Mouse (Mus musculus) ES-E14 (cell line): Measurements from ENCODE around the gene Tuba3b. TPM values are rescaled to one million over a fixed set of nuclear protein-coding genes. Genes with fewer than 3 reads are reported as not detected.

Source experiments
- DNase-seq: peaks from one replicate; pipeline ENCODE4 v3.0.0-alpha.2; 2013; ENCODE audit warnings: low read depth, low spot score
- H3K27ac ChIP-seq: 2 replicates; pipeline ENCODE4 v1.5.1; 2012; ENCODE audit warnings: low read depth, mild to moderate bottlenecking, low read length, moderate library complexity, mixed read lengths; ENCODE audit not compliant: poor library complexity, insufficient read depth, severe bottlenecking
- H3K36me3 ChIP-seq: 2 replicates; pipeline ENCODE4 v1.6.1; 2012; ENCODE audit warnings: mild to moderate bottlenecking, low read length, moderate library complexity, mixed read lengths; ENCODE audit not compliant: control insufficient read depth, poor library complexity, insufficient read depth, severe bottlenecking
- H3K4me1 ChIP-seq, 2 experiments: fragments of 150-350 bp in 1 of 2; sonication (generic) in 1 of 2; 2 replicates each; pipeline ENCODE4 v1.6.1; 2012; ENCODE audit warnings: low read length in 2 of 2, mild to moderate bottlenecking in 1 of 2, mixed read lengths in 1 of 2; ENCODE audit not compliant: control insufficient read depth in 2 of 2, insufficient read depth in 2 of 2, poor library complexity in 1 of 2
- H3K4me3 ChIP-seq, 2 experiments: fragments of 150-350 bp in 1 of 2; sonication (generic) in 1 of 2; 2 replicates each; pipeline ENCODE4 v1.5.1; 2012; ENCODE audit warnings: low read length in 2 of 2, low read depth in 1 of 2, mild to moderate bottlenecking in 1 of 2, mixed read lengths in 1 of 2; ENCODE audit not compliant: insufficient read depth in 1 of 2, poor library complexity in 1 of 2, severe bottlenecking in 1 of 2
- H3K9ac ChIP-seq: 2 replicates; pipeline ENCODE4 v1.6.1; 2012; ENCODE audit warnings: low read depth, mild to moderate bottlenecking, low read length, mixed read lengths; ENCODE audit not compliant: poor library complexity, insufficient read depth, severe bottlenecking
- H3K9me3 ChIP-seq: fragments of 150-350 bp; sonication (generic); 2 replicates; pipeline ENCODE4 v1.6.1; 2012; ENCODE audit warnings: low read depth, mild to moderate bottlenecking, low read length; ENCODE audit not compliant: control insufficient read depth, insufficient read depth
- CHD2 ChIP-seq: IDR thresholded peaks from 2 replicates; pipeline ENCODE4 v1.6.1; 2014; ENCODE audit warnings: mild to moderate bottlenecking, low read depth, low read length, inconsistent platforms
- HCFC1 ChIP-seq: IDR thresholded peaks from 2 replicates; pipeline ENCODE4 v1.6.1; 2012; ENCODE audit warnings: low read length, inconsistent platforms, borderline replicate concordance; ENCODE audit not compliant: insufficient read depth
- MAFK ChIP-seq: IDR thresholded peaks from 2 replicates; pipeline ENCODE4 v1.6.1; 2014; ENCODE audit warnings: mild to moderate bottlenecking, low read depth, low read length, inconsistent platforms; ENCODE audit not compliant: insufficient read depth
- ZC3H11A ChIP-seq: IDR thresholded peaks from 2 replicates; pipeline ENCODE4 v1.6.1; 2012; ENCODE audit warnings: low read depth, mild to moderate bottlenecking, inconsistent platforms, low read length, borderline replicate concordance
- ZNF384 ChIP-seq: IDR thresholded peaks from 2 replicates; pipeline ENCODE4 v1.6.1; 2012; ENCODE audit warnings: low read depth, low read length, inconsistent platforms
- in situ Hi-C, 2 experiments: fragments of 600-800 bp; cut with MboI; formaldehyde crosslinking; loops; one replicate each; pipeline ENCODE4 v1.15.1; 2025; ENCODE audit warnings: low sequenced_read_pairs in 2 of 2, inconsistent platforms in 1 of 2; ENCODE audit not compliant: unreplicated experiment in 2 of 2
- total RNA-seq: library from RNA; depleted of rRNA; stranded (reverse); fragments of 300-350 nt; gene quantifications from 2 replicates; pipeline ENCODE4 v1.2.3, GENCODE M21; 2012

Gene Tuba3b
- total RNA-seq, 1 experiment = 5.7 TPM

GRCm38 (mm10) chr6:145640971-145641506, 25.5 kb downstream of the Tuba3b start:
- DNase-seq = no peak
- H3K27ac ChIP-seq = no peak overlapping the region
- in situ Hi-C loops = no loop called here
- no peak overlapping the region for H3K9ac ChIP-seq
- H3K4me3 ChIP-seq = no peak overlapping the region
- no peaks in the 10 kb centered on the region for H3K4me1 ChIP-seq
- no peaks in the 10 kb centered on the region for H3K36me3 ChIP-seq
- TF ChIP-seq CHD2 (no peak), HCFC1 (no peak), ZC3H11A (no peak)
- H3K9me3 ChIP-seq = no peaks in the 10 kb centered on the region

- H3K9ac ChIP-seq = no peak overlapping the region
- no peak for DNase-seq
- in situ Hi-C loops = no loop called here
- H3K9me3 ChIP-seq = no peaks in the 10 kb centered on the region
- H3K36me3 ChIP-seq = no peaks in the 10 kb centered on the region
- H3K27ac ChIP-seq = no peak overlapping the region
- H3K4me1 ChIP-seq = no peaks in the 10 kb centered on the region
- no peak overlapping the region for H3K4me3 ChIP-seq
- no peak for TF ChIP-seq ZNF384
These were observed 36.4 kb downstream of the Tuba3b start for GRCm38 (mm10) chr6:145651976-145652375.

GRCm38 (mm10) chr6:145652986-145653385, 37.4 kb downstream of the Tuba3b start:
- in situ Hi-C loops = no loop called here
- H3K4me3 ChIP-seq = no peak overlapping the region
- TF ChIP-seq CHD2 = no peak
- no peak for TF ChIP-seq ZNF384
- TF ChIP-seq HCFC1 = no peak
- TF ChIP-seq MAFK = no peak
- TF ChIP-seq ZC3H11A = no peak
- H3K36me3 ChIP-seq = no peaks in the 10 kb centered on the region
- H3K4me1 ChIP-seq = no peaks in the 10 kb centered on the region
- H3K9ac ChIP-seq = no peak overlapping the region
- no peaks in the 10 kb centered on the region for H3K9me3 ChIP-seq
- DNase-seq = no peak
- H3K27ac ChIP-seq = no peak overlapping the region

- no peaks in the 10 kb centered on the region for H3K4me1 ChIP-seq
- H3K27ac ChIP-seq = no peak overlapping the region
- TF ChIP-seq ZNF384 = no peak
- TF ChIP-seq MAFK = no peak
- H3K9me3 ChIP-seq = no peaks in the 10 kb centered on the region
- DNase-seq = no peak
- no peak overlapping the region for H3K4me3 ChIP-seq
- in situ Hi-C loops = no loop called here
- no peak overlapping the region for H3K9ac ChIP-seq
- no peaks in the 10 kb centered on the region for H3K36me3 ChIP-seq
These were observed 38.1 kb downstream of the Tuba3b start for GRCm38 (mm10) chr6:145653626-145654025.

- no peak for TF ChIP-seq MAFK
- no peak for TF ChIP-seq CHD2
- no peak for TF ChIP-seq ZNF384
- no peak for TF ChIP-seq HCFC1
- no peak for TF ChIP-seq ZC3H11A
- Histone ChIP-seq H3K27ac (no peak overlapping the region), H3K9me3 (no peaks in the 10 kb centered on the region), H3K4me1 (no peaks in the 10 kb centered on the region), H3K4me3 (no peak overlapping the region), H3K36me3 (no peaks in the 10 kb centered on the region), H3K9ac (no peak overlapping the region)
- no peak for DNase-seq
- in situ Hi-C loops = no loop called here
These were observed 38.7 kb downstream of the Tuba3b start for GRCm38 (mm10) chr6:145654062-145654836.
